ENCODE assay signal across 8 mouse cellular contexts in the genomic region with DNA sequence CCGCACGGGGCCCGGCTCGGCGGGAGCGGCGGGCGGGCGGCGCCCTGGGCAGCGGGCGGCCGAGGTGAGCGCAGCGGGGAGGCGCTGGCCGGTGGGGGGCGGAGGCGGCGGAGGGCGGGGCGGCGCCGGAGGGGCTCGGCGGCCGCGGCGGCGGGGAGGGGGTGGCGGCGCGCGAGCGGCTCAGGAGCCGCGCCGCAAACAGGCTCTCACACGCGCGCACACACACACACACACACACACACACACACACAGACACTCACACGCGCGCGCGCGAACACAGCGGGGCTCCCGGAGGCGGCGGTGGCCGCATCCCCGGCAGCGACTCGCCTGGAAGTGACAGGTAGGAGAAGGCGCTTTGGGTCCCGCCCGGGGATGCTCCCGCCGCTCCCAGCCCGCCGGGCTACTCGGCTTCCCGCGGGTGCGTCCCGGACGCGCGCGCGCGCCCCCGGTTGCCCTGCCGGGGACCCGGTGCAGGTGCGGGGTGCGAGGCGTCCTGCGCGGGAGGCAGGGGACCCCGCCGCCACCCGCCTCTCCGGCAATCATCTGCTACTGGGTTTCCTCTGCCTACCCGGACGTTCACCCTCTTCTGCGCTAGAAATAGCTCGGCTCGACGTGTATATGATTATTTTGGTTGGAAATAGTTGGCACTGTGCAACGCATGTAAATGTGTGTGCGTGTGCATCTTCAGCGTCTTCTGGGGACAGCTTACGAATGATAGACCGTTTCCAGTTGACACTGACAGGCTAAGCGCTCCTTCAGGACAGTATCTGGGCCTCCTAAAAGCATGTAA. TPM values are rescaled to one million over a fixed set of nuclear protein-coding genes. Genes with fewer than 3 reads are reported as not detected.
A peak's percentile ranks its signal among the peaks of the same experiment; 100 is the strongest.
DNase-seq lines count a peak whose midpoint lies in the region; ATAC-seq and TF ChIP-seq lines count a peak whose summit lies in the region.

No protein-coding gene starts in this region.

- in situ Hi-C loops in Patski (cut with MboI; ENCODE audit: low pct_unique_long_range_greater_than_20kb), result loop anchor here (10.0 to 25.0 kb wide), 2 partner anchors 222 to 265 kb away; no protein-coding TSS in a partner anchor

- H3K27me3 ChIP-seq in Patski, result no peaks in the 10 kb centered on the region
- H3K27me3 ChIP-seq in hindbrain, embryonic 11.5 days (ENCODE audit: control insufficient read depth, insufficient read depth, low read length), result no peaks in the 10 kb centered on the region

- no peaks in the 10 kb centered on the region for H3K4me1 ChIP-seq in hindbrain, embryonic 11.5 days (replicated peaks; ENCODE audit: control insufficient read depth, insufficient read depth, low read length)

- under 1% methylated on average over 39 of the region's 97 CpGs for WGBS in hindbrain, embryonic 11.5 days

- H3K4me3 ChIP-seq in hindbrain, embryonic 11.5 days (ENCODE audit: low read depth, low read length), result peak overlapping the region; percentile 74

- TF ChIP-seq CTCF in Patski (IDR thresholded peaks at IDR 0.05), result no peak

- ATAC-seq in Patski, result peak; percentile 72
- peak; percentile 67 for ATAC-seq in hindbrain, embryonic 11.5 days (ENCODE audit: low FRiP score)

- H3K27ac ChIP-seq in hindbrain, embryonic 11.5 days (ENCODE audit: low read depth, low read length), result peak overlapping the region; percentile 97

- no peaks in the 10 kb centered on the region for H3K36me3 ChIP-seq in hindbrain, embryonic 11.5 days (ENCODE audit: control insufficient read depth, insufficient read depth, low read length)

- peak overlapping the region; percentile 63 for H3K4me2 ChIP-seq in hindbrain, embryonic 11.5 days (replicated peaks; ENCODE audit: low read depth, low read length)

- peak overlapping the region; percentile 97 for H3K9ac ChIP-seq in hindbrain, embryonic 11.5 days (ENCODE audit: low read depth, low read length)

- POLR2A ChIA-PET in Patski (lab: Charles Lee), result interaction anchor here (1.4 kb wide), 1 partner anchor 260 kb away, joined by 5 read pairs; no protein-coding TSS in a partner anchor

- CTCF ChIA-PET in Patski (lab: Charles Lee), result no interaction called here

- no peak for DNase-seq in Patski (ENCODE audit: low read depth, low spot score)
- DNase-seq in cerebellum, adult 9-10 months, result peak; percentile 76
- DNase-seq in frontal cortex, postnatal 10 days (ENCODE audit: low spot score in 2 of 2), result peak; percentile 44 to 55
- peak; percentile 80 for DNase-seq in hindbrain, embryonic 11.5 days (ENCODE audit: low spot score)
- DNase-seq in layer of hippocampus, postnatal 25 days (ENCODE audit: extremely low spot score in 1 of 2, low spot score in 1 of 2), result peak; percentile 27 to 37
- DNase-seq in lung, postnatal 25 days (ENCODE audit: low spot score), result peak; percentile 49
- peak; percentile 57 for DNase-seq in retina, postnatal 7 days (ENCODE audit: low read depth, low spot score)
- DNase-seq in urinary bladder, postnatal 14 days (ENCODE audit: low spot score), result peak; percentile 66

- H3K9me3 ChIP-seq in hindbrain, embryonic 11.5 days (ENCODE audit: control insufficient read depth, low read length), result no peaks in the 10 kb centered on the region

RNA-seq across cellular contexts. Expression of a gene that starts 0.8 kb away (rescaled TPM):
- polyA plus RNA-seq in Patski (2021), result 26.5 TPM
- polyA plus RNA-seq in hindbrain, embryonic 11.5 days (2014; fragmentation: Nextera tagmentation; extraction: Ambion mirVana), result 21.5 and 29.3 TPM in 2 replicates
- 10 to 100 TPM; 17.3 to 18.2 TPM for total RNA-seq in layer of hippocampus, postnatal 25 days (2021)
